ENCODE assay signal across 16 mouse cellular contexts in genomic region chr4:139141785-139142184, GRCm38 (mm10). TPM values are rescaled to one million over a fixed set of nuclear protein-coding genes. Genes with fewer than 3 reads are reported as not detected.
DNase-seq lines count a peak whose midpoint lies in the region; ATAC-seq and TF ChIP-seq lines count a peak whose summit lies in the region.
"Had no signal": no experiment of that assay in that cellular context is flagged by ENCODE, and none has a peak within 500 bp of the region (broad histone marks: within the 10 kb centered on the region; RNA-seq: fewer than 3 reads in every experiment).

No protein-coding gene starts in this region.

- H3K27ac ChIP-seq in heart, adult 2 months: no peak overlapping the region
- H3K27ac ChIP-seq in heart, embryonic 11.5 days (ENCODE audit: low read depth, low read length): no peak overlapping the region
- no peak overlapping the region for H3K27ac ChIP-seq in midbrain, postnatal 0 days (ENCODE audit: low read depth, low read length)
- H3K27ac ChIP-seq in midbrain, embryonic 10.5 days (replicated peaks): no peak overlapping the region
- H3K27ac ChIP-seq in embryonic facial prominence, embryonic 11.5 days (replicated peaks; ENCODE audit: low read depth, low read length): no peak overlapping the region
- H3K27ac ChIP-seq: limb, embryonic 13.5 days had no signal

- no peak overlapping the region for H3K9ac ChIP-seq in heart, adult 2 months (ENCODE audit: low read depth, low read length)
- no peak overlapping the region for H3K9ac ChIP-seq in heart, embryonic 11.5 days (ENCODE audit: low read depth, low read length)
- no peak overlapping the region for H3K9ac ChIP-seq in midbrain, postnatal 0 days (replicated peaks; ENCODE audit: low read length, poor library complexity, severe bottlenecking)
- no peak overlapping the region for H3K9ac ChIP-seq in embryonic facial prominence, embryonic 11.5 days (replicated peaks; ENCODE audit: low read length)
- H3K9ac ChIP-seq: limb, embryonic 13.5 days had no signal

- no peak overlapping the region for H3K4me2 ChIP-seq in heart, embryonic 11.5 days
- no peak overlapping the region for H3K4me2 ChIP-seq in midbrain, postnatal 0 days (ENCODE audit: low read depth, low read length, poor library complexity, severe bottlenecking)
- H3K4me2 ChIP-seq in embryonic facial prominence, embryonic 11.5 days (ENCODE audit: low read depth, low read length): no peak overlapping the region
- H3K4me2 ChIP-seq: limb, embryonic 13.5 days; midbrain, embryonic 11.5 days had no signal

- no peaks in the 10 kb centered on the region for H3K79me2 ChIP-seq in heart, adult 2 months (replicated peaks; ENCODE audit: control insufficient read depth, insufficient read depth, low read length)

- H3K4me3 ChIP-seq in heart, adult 2 months: no peak overlapping the region
- no peak overlapping the region for H3K4me3 ChIP-seq in heart, embryonic 11.5 days (ENCODE audit: low read depth, low read length)
- H3K4me3 ChIP-seq in midbrain, postnatal 0 days (ENCODE audit: low read depth, low read length): no peak overlapping the region
- no peak overlapping the region for H3K4me3 ChIP-seq in midbrain, embryonic 10.5 days
- no peak overlapping the region for H3K4me3 ChIP-seq in embryonic facial prominence, embryonic 11.5 days (ENCODE audit: low read depth, low read length)
- H3K4me3 ChIP-seq: limb, embryonic 13.5 days had no signal

- TF ChIP-seq POLR2A in heart, adult 2 months (IDR thresholded peaks at IDR 0.05; ENCODE audit: insufficient read depth, low read depth, low read length): no peak

- 0 out of 2 replicates have a peak, but pooled peaks have one; percentile 5 for TF ChIP-seq CTCF in heart, adult 2 months (IDR thresholded peaks at IDR 0.05)
- peak; percentile 24 for TF ChIP-seq CTCF in midbrain, postnatal 0 days (IDR thresholded peaks at IDR 0.05)

- TF ChIP-seq EP300 in heart, adult 2 months (IDR thresholded peaks at IDR 0.05; ENCODE audit: insufficient read depth, low read depth, low read length): no peak

- intact Hi-C loops in heart, adult 2 months (cut with DNase I): no loop called here

- H3K4me1 ChIP-seq in heart, adult 2 months (ENCODE audit: control insufficient read depth, insufficient read depth, low read length): peaks cover 3% of the 10 kb centered on the region
- no peaks in the 10 kb centered on the region for H3K4me1 ChIP-seq in heart, embryonic 11.5 days (ENCODE audit: control insufficient read depth, insufficient read depth, low read length)
- no peaks in the 10 kb centered on the region for H3K4me1 ChIP-seq in midbrain, postnatal 0 days (ENCODE audit: insufficient read depth, low read length)
- H3K4me1 ChIP-seq in midbrain, embryonic 10.5 days: peaks cover 7% of the 10 kb centered on the region
- no peaks in the 10 kb centered on the region for H3K4me1 ChIP-seq in embryonic facial prominence, embryonic 11.5 days (ENCODE audit: control insufficient read depth, insufficient read depth, low read length)

- 79% methylated on average over 6 of the region's 6 CpGs for WGBS in heart, adult 2 months
- whole genome bisulfite sequencing in heart, embryonic 11.5 days (ENCODE audit: insufficient replicate concordance): 56% methylated on average over 6 of the region's 6 CpGs
- 69% methylated on average over 6 of the region's 6 CpGs for WGBS in midbrain, postnatal 0 days
- 72% methylated on average over 6 of the region's 6 CpGs for WGBS in midbrain, embryonic 10.5 days
- 73% methylated on average over 6 of the region's 6 CpGs for WGBS in embryonic facial prominence, embryonic 11.5 days

- no peaks in the 10 kb centered on the region for H3K9me3 ChIP-seq in heart, embryonic 11.5 days (replicated peaks; ENCODE audit: control insufficient read depth, low read length)
- no peaks in the 10 kb centered on the region for H3K9me3 ChIP-seq in midbrain, postnatal 0 days (ENCODE audit: low read length)
- 0 out of 2 replicates have a peak, but pooled peaks cover 4% of the 10 kb centered on the region for H3K9me3 ChIP-seq in midbrain, embryonic 10.5 days (replicated peaks)
- H3K9me3 ChIP-seq in embryonic facial prominence, embryonic 11.5 days (replicated peaks; ENCODE audit: control insufficient read depth, low read length): no peaks in the 10 kb centered on the region
- H3K9me3 ChIP-seq: limb, embryonic 13.5 days had no signal

- ATAC-seq in heart, embryonic 11.5 days (replicated peaks; ENCODE audit: insufficient number of reproducible peaks, low FRiP score, low TSS enrichment): no peak
- no peak for ATAC-seq in midbrain, postnatal 0 days (ENCODE audit: low FRiP score)
- ATAC-seq in embryonic facial prominence, embryonic 11.5 days (replicated peaks; ENCODE audit: insufficient number of reproducible peaks, low FRiP score, low TSS enrichment, low read depth): no peak

- H3K36me3 ChIP-seq in heart, adult 2 months (ENCODE audit: control insufficient read depth, insufficient read depth, low read length): no peaks in the 10 kb centered on the region
- H3K36me3 ChIP-seq in heart, embryonic 11.5 days (ENCODE audit: control insufficient read depth, insufficient read depth, low read length): no peaks in the 10 kb centered on the region
- H3K36me3 ChIP-seq in midbrain, postnatal 0 days (ENCODE audit: insufficient read depth, low read length): no peaks in the 10 kb centered on the region
- H3K36me3 ChIP-seq in midbrain, embryonic 10.5 days: no peaks in the 10 kb centered on the region
- no peaks in the 10 kb centered on the region for H3K36me3 ChIP-seq in embryonic facial prominence, embryonic 11.5 days (replicated peaks; ENCODE audit: control insufficient read depth, insufficient read depth, low read depth, low read length)
- H3K36me3 ChIP-seq: limb, embryonic 13.5 days had no signal

- H3K27me3 ChIP-seq in heart, adult 2 months (ENCODE audit: control insufficient read depth, insufficient read depth, low read length): no peaks in the 10 kb centered on the region
- no peaks in the 10 kb centered on the region for H3K27me3 ChIP-seq in heart, embryonic 11.5 days (ENCODE audit: control insufficient read depth, insufficient read depth, low read length)
- H3K27me3 ChIP-seq in midbrain, postnatal 0 days (ENCODE audit: insufficient read depth, low read length): no peaks in the 10 kb centered on the region
- no peaks in the 10 kb centered on the region for H3K27me3 ChIP-seq in midbrain, embryonic 10.5 days (ENCODE audit: low read depth, poor library complexity, severe bottlenecking)
- H3K27me3 ChIP-seq in embryonic facial prominence, embryonic 11.5 days (ENCODE audit: control insufficient read depth, insufficient read depth, low read length): no peaks in the 10 kb centered on the region
- H3K27me3 ChIP-seq: limb, embryonic 13.5 days had no signal

- no peak for DNase-seq in heart, adult 2 months
- no peak for DNase-seq in midbrain, postnatal 0 days (ENCODE audit: low spot score)
- DNase-seq in midbrain, embryonic 10.5 days (ENCODE audit: low spot score): no peak
- DNase-seq in embryonic facial prominence, embryonic 11.5 days (ENCODE audit: low spot score): peak; percentile 25
- DNase-seq in gastrocnemius, adult 18-20 months (ENCODE audit: low spot score): no peak
- DNase-seq in kidney, adult 11 months: no peak
- DNase-seq in cerebellum, adult 9-10 months: no peak
- DNase-seq: cerebellum, adult 9-11 months; heart, postnatal 14 days; kidney, postnatal 36 days; lung, adult 18-20 months; right cerebral cortex, postnatal 25 days; thymus, postnatal 25 days had no signal

RNA-seq across cellular contexts. Expression of gene Minos1, which starts 10.9 kb away (rescaled TPM):
- total RNA-seq in heart, adult 2 months (2021): 100 to 1,000 TPM; 586 to 660 TPM
- 203 and 282 TPM in 2 replicates for polyA plus RNA-seq in heart, adult 2 months (2012; rRNA removed)
- polyA plus RNA-seq in heart, embryonic 11.5 days (2014; fragmentation: Nextera tagmentation; extraction: Ambion mirVana): 649 and 675 TPM in 2 replicates
- 21.9 and 31.0 TPM in 2 replicates for total RNA-seq in midbrain, postnatal 0 days (2014; rRNA removed)
- 377 and 397 TPM in 2 replicates for polyA plus RNA-seq in midbrain, postnatal 0 days (2015; fragmentation: Nextera tagmentation; extraction: Ambion mirVana)
- polyA plus RNA-seq in midbrain, embryonic 10.5 days (2016; fragmentation: Nextera tagmentation; extraction: Ambion mirVana): 359 and 362 TPM in 2 replicates
- 492 and 522 TPM in 2 replicates for polyA plus RNA-seq in embryonic facial prominence, embryonic 11.5 days (2014; fragmentation: Nextera tagmentation; extraction: Ambion mirVana)
- 100 to 1,000 TPM; 310 to 342 TPM for total RNA-seq in gastrocnemius, adult 18-20 months (2021)

RNA-seq across cellular contexts. Expression of gene Nbl1, which starts 49.0 kb away (rescaled TPM):
- 10 to 100 TPM; 21.9 to 24.0 TPM for total RNA-seq in heart, adult 2 months (2021)
- 29.1 and 32.9 TPM in 2 replicates for polyA plus RNA-seq in heart, adult 2 months (2012; rRNA removed)
- 6.3 and 7.2 TPM in 2 replicates for polyA plus RNA-seq in heart, embryonic 11.5 days (2014; fragmentation: Nextera tagmentation; extraction: Ambion mirVana)
- total RNA-seq in midbrain, postnatal 0 days (2014; rRNA removed): 60.7 and 62.2 TPM in 2 replicates
- 53.4 and 55.7 TPM in 2 replicates for polyA plus RNA-seq in midbrain, postnatal 0 days (2015; fragmentation: Nextera tagmentation; extraction: Ambion mirVana)
- 8.7 and 14.8 TPM in 2 replicates for polyA plus RNA-seq in midbrain, embryonic 10.5 days (2016; fragmentation: Nextera tagmentation; extraction: Ambion mirVana)
- polyA plus RNA-seq in embryonic facial prominence, embryonic 11.5 days (2014; fragmentation: Nextera tagmentation; extraction: Ambion mirVana): 91.6 and 106 TPM in 2 replicates
- total RNA-seq in gastrocnemius, adult 18-20 months (2021): 10 to 100 TPM; 18.5 to 29.9 TPM

RNA-seq across cellular contexts. Expression of gene Capzb, which starts 50.9 kb away (rescaled TPM):
- 100 to 1,000 TPM; 342 to 392 TPM for total RNA-seq in heart, adult 2 months (2021)
- polyA plus RNA-seq in heart, adult 2 months (2012; rRNA removed): 160 and 191 TPM in 2 replicates
- 316 and 319 TPM in 2 replicates for polyA plus RNA-seq in heart, embryonic 11.5 days (2014; fragmentation: Nextera tagmentation; extraction: Ambion mirVana)
- 84.0 and 108 TPM in 2 replicates for total RNA-seq in midbrain, postnatal 0 days (2014; rRNA removed)
- polyA plus RNA-seq in midbrain, postnatal 0 days (2015; fragmentation: Nextera tagmentation; extraction: Ambion mirVana): 308 and 309 TPM in 2 replicates
- 330 and 349 TPM in 2 replicates for polyA plus RNA-seq in midbrain, embryonic 10.5 days (2016; fragmentation: Nextera tagmentation; extraction: Ambion mirVana)
- polyA plus RNA-seq in embryonic facial prominence, embryonic 11.5 days (2014; fragmentation: Nextera tagmentation; extraction: Ambion mirVana): 314 and 316 TPM in 2 replicates
- total RNA-seq in gastrocnemius, adult 18-20 months (2021): 100 to 1,000 TPM; 416 to 422 TPM
